Mouse (Mus musculus) MN1 (cell line): ENCODE data around the gene 9230104L09Rik.

Experiments used
- DNase-seq: peaks from one replicate; pipeline ENCODE4 v3.0.0-alpha.2; 2016; ENCODE audit warnings: low spot score

Gene 9230104L09Rik

GRCm38 (mm10) chr2:148864966-148865365 is at the start of gene 9230104L09Rik:
TSS of gene 9230104L09Rik (minus strand) at chr2:148865038.
- no peak for DNase-seq

GRCm38 (mm10) chr2:148902286-148902685 is 37.4 kb upstream of the 9230104L09Rik start:
- DNase-seq: peak; percentile 53

DNA sequence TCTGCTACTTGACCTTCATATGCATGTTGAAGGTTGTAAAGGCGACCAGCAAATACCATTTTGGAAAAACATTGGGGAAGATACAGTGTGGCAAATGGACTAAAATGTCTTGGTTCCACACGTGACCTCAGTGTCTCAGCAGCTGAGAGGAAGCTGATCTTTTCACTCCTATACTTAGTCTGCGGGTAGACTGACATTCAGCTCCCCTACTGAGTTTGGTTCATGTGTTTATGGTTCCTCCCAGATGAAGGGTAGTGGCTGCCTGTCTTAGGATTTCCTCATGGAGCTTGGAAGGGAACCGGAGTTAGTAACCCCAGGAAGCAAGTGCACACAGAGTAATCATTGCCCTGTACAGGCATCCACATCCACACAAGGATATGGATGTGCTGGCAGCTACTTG is 35.5 kb upstream of the 9230104L09Rik start:
- DNase-seq: no peak

- DNase-seq: no peak
Measured at GRCm38 (mm10) chr2:148896219-148896618, 31.4 kb upstream of the 9230104L09Rik start.

DNA sequence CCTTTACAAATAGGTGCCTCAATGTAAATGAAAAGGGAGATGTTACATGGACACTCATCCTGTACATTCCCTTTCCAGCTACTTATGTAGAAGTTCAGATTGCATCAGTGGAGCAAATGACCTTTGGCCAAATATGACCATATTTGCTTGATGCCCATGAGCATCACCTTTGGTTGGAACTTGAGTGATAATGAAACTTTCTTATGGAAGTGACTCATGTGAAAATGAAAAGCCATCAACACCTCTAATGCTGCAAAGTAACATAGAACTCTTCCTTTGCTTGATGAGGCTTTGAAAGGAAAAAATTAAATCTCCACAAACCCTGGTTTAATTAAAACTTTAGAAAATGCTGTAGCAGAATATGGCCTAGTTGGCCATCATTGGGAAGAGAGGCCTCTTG is 28.3 kb upstream of the 9230104L09Rik start:
- DNase-seq: no peak

DNA sequence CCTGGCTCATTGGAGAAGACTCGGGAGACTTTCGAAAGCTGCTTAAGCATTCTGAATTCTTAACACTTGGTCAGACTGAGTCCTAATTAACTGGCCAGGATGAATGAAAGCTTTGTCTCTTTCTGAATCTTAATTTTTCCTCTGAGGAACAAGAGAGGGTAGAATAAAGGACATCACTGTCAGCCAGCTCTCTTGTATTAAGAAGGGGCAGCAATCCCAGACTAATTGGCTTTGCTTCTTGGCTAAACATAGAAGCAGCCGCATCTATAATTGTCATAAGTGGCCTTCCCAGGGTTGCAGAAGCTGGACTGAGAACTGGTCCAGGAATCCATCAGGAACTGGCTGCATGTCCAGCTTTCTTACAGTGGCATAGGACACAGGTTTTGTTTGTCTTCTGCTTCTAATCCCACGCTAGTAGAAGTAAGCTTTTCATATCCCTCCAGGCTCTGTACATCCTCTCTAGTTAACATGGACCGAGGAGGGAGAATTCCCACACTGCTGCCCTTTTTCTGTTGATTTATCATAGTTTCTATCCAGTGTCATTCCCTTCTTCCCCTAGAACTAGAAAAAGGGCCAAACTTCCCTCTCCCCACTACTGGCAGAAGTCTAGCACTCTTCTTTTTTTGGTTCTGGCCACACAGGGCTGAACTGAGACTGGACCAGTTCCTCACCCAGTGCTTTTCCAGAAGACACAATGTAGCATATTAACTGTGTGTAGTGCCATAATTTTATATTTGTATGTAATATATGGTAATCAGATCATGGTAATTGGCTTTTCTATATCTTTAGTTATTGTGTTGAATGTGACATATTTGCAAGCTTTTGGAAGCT is 25.4 kb upstream of the 9230104L09Rik start:
- peak; percentile 29 for DNase-seq

DNA sequence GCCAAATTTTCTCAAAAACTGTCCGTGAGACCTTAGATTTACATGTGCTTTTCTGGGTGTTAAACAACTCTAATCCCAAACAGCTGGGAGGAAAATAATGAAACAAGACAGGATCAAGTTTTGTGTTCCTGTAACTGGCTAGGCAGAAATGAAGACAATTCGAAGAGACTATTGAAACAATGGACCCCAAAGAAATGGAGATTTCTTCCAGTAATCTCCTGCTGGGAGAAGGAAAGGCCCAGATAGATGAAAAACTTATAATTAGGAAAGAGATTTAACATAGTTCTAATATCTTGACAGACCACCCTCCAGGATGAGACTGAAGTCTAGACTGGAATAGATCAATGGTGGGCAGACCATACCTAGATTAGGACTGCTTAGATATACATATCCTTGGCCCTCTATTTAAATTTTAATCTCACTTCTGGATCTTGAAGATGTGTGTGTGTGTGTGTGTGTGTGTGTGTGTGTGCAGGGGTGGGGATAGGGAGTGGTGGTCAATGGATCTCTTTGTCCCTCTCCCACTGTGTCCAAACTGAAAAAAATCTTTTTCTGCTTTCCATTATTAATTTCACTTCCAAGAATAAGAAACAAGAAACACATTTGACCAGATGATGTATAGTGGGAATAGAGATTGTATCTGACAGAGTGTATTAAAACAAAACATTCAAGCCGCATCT is 24.6 kb upstream of the 9230104L09Rik start:
- DNase-seq: no peak

GRCm38 (mm10) chr2:148888872-148889271 is 24.0 kb upstream of the 9230104L09Rik start:
- no peak for DNase-seq

- no peak for DNase-seq
Measured at GRCm38 (mm10) chr2:148884738-148885137, 19.9 kb upstream of the 9230104L09Rik start.

GRCm38 (mm10) chr2:148879199-148879598 is 14.4 kb upstream of the 9230104L09Rik start:
- DNase-seq: no peak

GRCm38 (mm10) chr2:148878641-148879130 is 13.8 kb upstream of the 9230104L09Rik start:
- DNase-seq: no peak

DNA sequence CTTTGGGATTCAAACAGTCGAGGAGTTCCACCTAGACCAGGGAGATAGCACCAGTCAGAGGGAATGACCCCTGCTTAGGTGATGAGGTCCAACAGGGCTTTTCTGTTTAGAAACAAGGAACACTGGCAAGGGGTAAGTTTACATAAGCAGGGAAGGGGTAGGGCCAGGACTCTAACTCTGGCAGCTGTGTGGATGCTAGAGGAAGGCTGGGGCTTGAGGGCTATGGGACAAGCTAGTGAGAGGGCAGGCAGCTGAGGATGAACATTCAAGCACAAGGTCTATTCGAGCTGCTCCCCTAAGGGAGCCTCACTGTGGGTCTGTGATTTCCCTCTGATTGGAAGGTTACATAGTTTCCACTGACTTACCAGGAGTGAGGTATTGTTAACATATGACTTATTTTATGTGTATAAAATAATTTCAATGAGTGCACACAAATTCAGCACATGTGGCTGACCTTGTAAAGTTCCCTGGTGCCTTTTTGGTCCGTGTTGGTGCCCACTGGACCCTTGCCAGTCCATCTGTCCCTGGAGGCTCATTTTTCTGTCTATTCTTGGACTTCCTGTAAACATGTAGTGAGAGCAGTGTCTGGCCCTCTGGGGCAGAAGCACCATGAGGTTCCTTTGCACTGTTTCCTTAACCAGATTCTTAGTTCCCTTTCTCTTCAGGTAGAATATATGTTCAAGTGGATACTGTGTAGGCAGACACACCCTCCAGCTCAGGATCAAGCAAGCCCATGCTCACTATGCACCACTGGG is 12.4 kb upstream of the 9230104L09Rik start:
- peak; percentile 18 for DNase-seq

DNA sequence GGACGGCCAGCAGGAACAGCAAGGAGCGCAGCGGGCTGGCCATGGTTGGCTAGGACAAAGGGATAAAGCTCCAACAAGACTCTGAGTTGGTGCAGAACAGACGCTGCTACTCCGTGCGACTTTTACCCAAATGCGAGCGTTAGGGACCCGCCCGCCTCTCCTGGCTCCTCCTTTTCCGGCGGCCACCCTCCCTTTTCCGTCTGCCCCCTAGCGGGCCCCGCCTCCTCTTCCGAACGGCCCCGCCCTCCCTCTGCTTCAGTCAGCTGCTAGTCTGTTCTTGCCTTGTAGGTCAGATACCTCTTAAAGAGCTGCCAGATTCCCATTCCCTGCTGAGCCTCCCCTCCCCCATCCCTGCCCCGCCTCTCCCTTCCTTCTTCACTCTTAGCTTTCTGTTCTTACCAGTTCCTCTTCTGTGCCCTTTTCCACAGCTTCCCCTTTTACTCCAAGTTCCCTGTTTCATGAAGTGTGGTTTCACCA is 10.5 kb upstream of the 9230104L09Rik start, which contains the start of gene Cst3:
Gene Cst3, minus strand, starts transcription at position 358 of the 477 bp plus-strand sequence.
- peak; percentile 90 for DNase-seq

- peak; percentile 59 for DNase-seq
Measured at GRCm38 (mm10) chr2:148874617-148875334, 9.9 kb upstream of the 9230104L09Rik start.

GRCm38 (mm10) chr2:148874224-148874616 is 9.4 kb upstream of the 9230104L09Rik start:
- DNase-seq: no peak

DNA sequence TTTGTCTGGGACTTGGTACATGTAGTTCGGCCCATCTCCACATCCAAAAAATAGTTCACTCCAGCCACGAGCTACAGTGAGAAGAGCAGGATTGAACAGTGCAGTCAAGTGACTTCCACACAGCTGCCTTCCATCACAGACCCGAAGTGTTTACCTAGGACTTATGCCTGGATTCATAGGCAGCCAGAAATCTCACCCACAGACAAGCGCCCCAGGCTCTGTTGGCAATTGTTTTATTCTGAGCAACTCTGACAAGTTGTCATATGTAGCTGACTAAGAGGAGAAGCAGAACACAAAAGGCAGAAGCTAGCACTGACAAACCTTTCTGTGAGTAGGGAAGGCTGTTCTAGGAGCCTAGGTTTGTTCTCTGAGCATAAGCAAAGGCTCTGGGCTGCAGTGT is 8.0 kb upstream of the 9230104L09Rik start:
- DNase-seq: no peak

GRCm38 (mm10) chr2:148870526-148870925 is 5.7 kb upstream of the 9230104L09Rik start:
- DNase-seq: no peak

DNA sequence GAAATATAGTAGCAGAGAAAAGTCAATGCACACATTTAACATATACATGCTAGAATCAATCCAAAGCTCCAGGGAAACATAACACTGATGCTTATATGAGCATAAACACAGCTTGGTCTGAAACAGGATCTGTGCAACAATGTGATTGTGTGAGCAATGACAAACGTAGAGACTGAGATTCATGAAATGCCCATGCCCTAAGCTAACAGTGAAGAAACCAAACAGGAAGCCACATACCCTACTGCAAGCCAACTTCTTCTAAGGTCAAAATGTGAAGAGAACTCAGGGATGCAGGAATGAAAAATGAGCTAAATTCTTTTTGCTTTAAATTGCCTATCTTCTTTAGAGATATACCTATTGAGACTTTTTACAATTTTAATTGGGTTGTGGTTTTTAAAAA is 4.1 kb upstream of the 9230104L09Rik start:
- no peak for DNase-seq

GRCm38 (mm10) chr2:148861693-148862092 is 3.1 kb downstream of the 9230104L09Rik start:
- DNase-seq: no peak

DNA sequence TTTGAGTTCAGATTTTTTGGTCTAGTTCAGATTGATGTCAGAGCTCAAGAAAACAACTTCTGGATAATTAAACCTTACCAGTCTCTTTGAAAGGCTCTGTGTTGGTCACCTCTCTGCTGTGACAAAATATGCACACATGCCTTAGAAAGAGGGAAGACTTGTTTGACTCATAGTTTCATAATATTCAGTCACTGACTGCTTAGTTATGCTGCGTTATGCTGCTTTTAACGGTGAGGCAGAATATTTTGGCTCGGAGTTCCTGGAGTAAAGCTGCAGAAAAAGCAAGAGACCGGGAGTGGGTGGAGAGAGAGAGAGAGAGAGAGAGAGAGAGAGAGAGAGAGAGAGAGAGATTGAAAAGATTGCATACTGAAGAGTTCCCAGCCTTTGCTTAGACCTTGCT is 3.8 kb downstream of the 9230104L09Rik start:
- DNase-seq: no peak

- peak; percentile 13 for DNase-seq
Measured at GRCm38 (mm10) chr2:148857506-148857905, 7.3 kb downstream of the 9230104L09Rik start.
